Mouse (Mus musculus): Measurements from ENCODE around the gene Olfr551. TPM values are rescaled to one million over a fixed set of nuclear protein-coding genes. Genes with fewer than 3 reads are reported as not detected.

Gene Olfr551
- polyA plus RNA-seq, 1 experiment from 2014 or later = not detected

GRCm38 (mm10) chr7:102564999-102565997, 26.4 kb downstream of the Olfr551 start, which contains the start of gene Trim21:
TSS of gene Trim21 (minus strand) at chr7:102565486.
- Histone ChIP-seq H3K4me3 (peak within 1 kb of the TSS; percentile 51), H3K9me3 (no peaks in the 10 kb centered on the region), H3K27ac (no peak within 1 kb of the TSS), H3K36me3 (no peaks in the 10 kb centered on the region), H3K27me3 (no peaks in the 10 kb centered on the region), H3K4me1 (peaks cover 8% of the 10 kb centered on the region), H3K4me2 (peak within 1 kb of the TSS; percentile 71), H3K9ac (peak within 1 kb of the TSS; percentile 71)
- ATAC-seq (ENCODE audit: insufficient number of reproducible peaks, insufficient read depth, low FRiP score, low TSS enrichment, low read depth) = peak; percentile 86; the same call in 1 of the 2 replicates
- WGBS = 18% methylated on average over 10 of the region's 10 CpGs

GRCm38 (mm10) chr7:102553279-102553678, 38.4 kb downstream of the Olfr551 start:
- Histone ChIP-seq H3K27me3 (no peaks in the 10 kb centered on the region), H3K9me3 (no peaks in the 10 kb centered on the region), H3K9ac (no peak overlapping the region), H3K4me2 (no peak overlapping the region), H3K27ac (no peak overlapping the region), H3K36me3 (no peaks in the 10 kb centered on the region), H3K4me1 (no peaks in the 10 kb centered on the region), H3K4me3 (no peak overlapping the region)
- no peak for ATAC-seq (ENCODE audit: insufficient number of reproducible peaks, insufficient read depth, low FRiP score, low TSS enrichment, low read depth)
- 75% methylated on average over 3 of the region's 3 CpGs for WGBS

- Histone ChIP-seq H3K9me3 (no peaks in the 10 kb centered on the region), H3K27ac (no peak within 1 kb of the TSS), H3K27me3 (no peaks in the 10 kb centered on the region), H3K36me3 (no peaks in the 10 kb centered on the region), H3K4me2 (no peak within 1 kb of the TSS), H3K9ac (no peak within 1 kb of the TSS), H3K4me1 (no peaks in the 10 kb centered on the region), H3K4me3 (no peak within 1 kb of the TSS)
- 88% methylated on average over 3 of the region's 3 CpGs for WGBS
- no peak for ATAC-seq (ENCODE audit: insufficient number of reproducible peaks, insufficient read depth, low FRiP score, low TSS enrichment, low read depth)
These were observed 42.1 kb downstream of the Olfr551 start, which contains the start of gene Olfr549 for GRCm38 (mm10) chr7:102549570-102549969. TSS of gene Olfr549 (plus strand) at chr7:102549870.

- Histone ChIP-seq H3K4me3 (no peak overlapping the region), H3K27me3 (no peaks in the 10 kb centered on the region), H3K36me3 (no peaks in the 10 kb centered on the region), H3K27ac (no peak overlapping the region), H3K4me2 (no peak overlapping the region), H3K9me3 (no peaks in the 10 kb centered on the region), H3K9ac (no peak overlapping the region), H3K4me1 (no peaks in the 10 kb centered on the region)
- ATAC-seq (ENCODE audit: insufficient number of reproducible peaks, insufficient read depth, low FRiP score, low TSS enrichment, low read depth) = no peak
- 62% methylated on average over 3 of the region's 3 CpGs for WGBS
These were observed 50.4 kb downstream of the Olfr551 start for GRCm38 (mm10) chr7:102541251-102541650.

- Histone ChIP-seq H3K36me3 (no peaks in the 10 kb centered on the region), H3K27ac (no peak within 1 kb of the TSS), H3K4me1 (no peaks in the 10 kb centered on the region), H3K9ac (no peak within 1 kb of the TSS), H3K4me2 (no peak within 1 kb of the TSS), H3K4me3 (no peak within 1 kb of the TSS), H3K9me3 (no peaks in the 10 kb centered on the region), H3K27me3 (no peaks in the 10 kb centered on the region)
- ATAC-seq (ENCODE audit: insufficient number of reproducible peaks, insufficient read depth, low FRiP score, low TSS enrichment, low read depth) = no peak
- WGBS = 86% methylated on average over 2 of the region's 2 CpGs
These were observed 51.1 kb downstream of the Olfr551 start, which contains the start of gene Olfr548-ps1 for GRCm38 (mm10) chr7:102540596-102540995. TSS of gene Olfr548-ps1 (plus strand) at chr7:102540896.

GRCm38 (mm10) chr7:102534449-102534848, 57.2 kb downstream of the Olfr551 start, which contains the start of gene Olfr547:
TSS of gene Olfr547 (plus strand) at chr7:102534749.
- H3K4me3 ChIP-seq = no peak within 1 kb of the TSS
- no peak within 1 kb of the TSS for H3K27ac ChIP-seq
- no peak within 1 kb of the TSS for H3K4me2 ChIP-seq
- ATAC-seq (ENCODE audit: insufficient number of reproducible peaks, insufficient read depth, low FRiP score, low TSS enrichment, low read depth) = no peak
- WGBS = 75% methylated on average over 1 of the region's 1 CpGs
- H3K9me3 ChIP-seq = no peaks in the 10 kb centered on the region
- no peaks in the 10 kb centered on the region for H3K4me1 ChIP-seq
- H3K36me3 ChIP-seq = no peaks in the 10 kb centered on the region
- H3K27me3 ChIP-seq = no peaks in the 10 kb centered on the region
- H3K9ac ChIP-seq = no peak within 1 kb of the TSS

Other genes with a start within 250 kb of the Olfr551 start
- 148 and 154 TPM in 2 replicates for gene Rrm1, start 150.2 kb downstream of the Olfr551 start, polyA plus RNA-seq (2015; fragmentation: Nextera tagmentation; extraction: Ambion mirVana)
- 0.32 and 0.36 TPM in 2 replicates for gene Olfr543, start 110.2 kb downstream of the Olfr551 start, polyA plus RNA-seq (2015; fragmentation: Nextera tagmentation; extraction: Ambion mirVana)
- 0.10 and 0.20 TPM in 2 replicates for gene Olfr544, start 103.6 kb downstream of the Olfr551 start, polyA plus RNA-seq (2015; fragmentation: Nextera tagmentation; extraction: Ambion mirVana)
- 0.18 TPM in 1 of 2 replicates, not detected in the other for gene Olfr545, start 92.3 kb downstream of the Olfr551 start, polyA plus RNA-seq (2015; fragmentation: Nextera tagmentation; extraction: Ambion mirVana)
- gene Olfr547, start 57.1 kb downstream of the Olfr551 start, polyA plus RNA-seq (2015; fragmentation: Nextera tagmentation; extraction: Ambion mirVana) = not detected in 2 replicates
- not detected in 2 replicates for gene Olfr548-ps1, start 51.0 kb downstream of the Olfr551 start, polyA plus RNA-seq (2015; fragmentation: Nextera tagmentation; extraction: Ambion mirVana)
- gene Olfr549, start 42.0 kb downstream of the Olfr551 start, polyA plus RNA-seq (2015; fragmentation: Nextera tagmentation; extraction: Ambion mirVana) = not detected in 2 replicates
- gene Trim21, start 26.4 kb downstream of the Olfr551 start, polyA plus RNA-seq (2015; fragmentation: Nextera tagmentation; extraction: Ambion mirVana) = 0.56 and 0.67 TPM in 2 replicates
- gene Olfr550, start 20.4 kb downstream of the Olfr551 start, polyA plus RNA-seq (2015; fragmentation: Nextera tagmentation; extraction: Ambion mirVana) = 0.51 TPM in 1 of 2 replicates, not detected in the other
- gene Olfr552, start 5.9 kb upstream of the Olfr551 start, polyA plus RNA-seq (2015; fragmentation: Nextera tagmentation; extraction: Ambion mirVana) = not detected in 2 replicates
- gene Olfr553, start 26.3 kb upstream of the Olfr551 start, polyA plus RNA-seq (2015; fragmentation: Nextera tagmentation; extraction: Ambion mirVana) = not detected in 2 replicates
- gene Olfr554, start 46.5 kb upstream of the Olfr551 start, polyA plus RNA-seq (2015; fragmentation: Nextera tagmentation; extraction: Ambion mirVana) = not detected in 2 replicates
- not detected in 2 replicates for gene Olfr555, start 66.9 kb upstream of the Olfr551 start, polyA plus RNA-seq (2015; fragmentation: Nextera tagmentation; extraction: Ambion mirVana)
- not detected in 2 replicates for gene Olfr556, start 73.0 kb upstream of the Olfr551 start, polyA plus RNA-seq (2015; fragmentation: Nextera tagmentation; extraction: Ambion mirVana)
- gene Trim68, start 95.4 kb upstream of the Olfr551 start, polyA plus RNA-seq (2015; fragmentation: Nextera tagmentation; extraction: Ambion mirVana) = 16.6 and 18.6 TPM in 2 replicates
- gene Olfr557, start 104.0 kb upstream of the Olfr551 start, polyA plus RNA-seq (2015; fragmentation: Nextera tagmentation; extraction: Ambion mirVana) = not detected in 2 replicates
- gene Olfr558, start 110.3 kb upstream of the Olfr551 start, polyA plus RNA-seq (2015; fragmentation: Nextera tagmentation; extraction: Ambion mirVana) = 0.08 and 0.15 TPM in 2 replicates
- gene Olfr33, start 127.2 kb upstream of the Olfr551 start, polyA plus RNA-seq (2015; fragmentation: Nextera tagmentation; extraction: Ambion mirVana) = not detected in 2 replicates
- not detected in 2 replicates for gene Olfr559, start 135.6 kb upstream of the Olfr551 start, polyA plus RNA-seq (2015; fragmentation: Nextera tagmentation; extraction: Ambion mirVana)
- not detected in 2 replicates for gene Olfr560, start 167.5 kb upstream of the Olfr551 start, polyA plus RNA-seq (2015; fragmentation: Nextera tagmentation; extraction: Ambion mirVana)
- 0.04 and 0.33 TPM in 2 replicates for gene Olfr78, start 167.6 kb upstream of the Olfr551 start, polyA plus RNA-seq (2015; fragmentation: Nextera tagmentation; extraction: Ambion mirVana)
- not detected in 2 replicates for gene Olfr561, start 179.3 kb upstream of the Olfr551 start, polyA plus RNA-seq (2015; fragmentation: Nextera tagmentation; extraction: Ambion mirVana)
- gene Olfr564, start 211.6 kb upstream of the Olfr551 start, polyA plus RNA-seq (2015; fragmentation: Nextera tagmentation; extraction: Ambion mirVana) = not detected in 2 replicates